Comparison of ENCODE assay signal across 26 mouse cellular contexts in the genomic region with DNA sequence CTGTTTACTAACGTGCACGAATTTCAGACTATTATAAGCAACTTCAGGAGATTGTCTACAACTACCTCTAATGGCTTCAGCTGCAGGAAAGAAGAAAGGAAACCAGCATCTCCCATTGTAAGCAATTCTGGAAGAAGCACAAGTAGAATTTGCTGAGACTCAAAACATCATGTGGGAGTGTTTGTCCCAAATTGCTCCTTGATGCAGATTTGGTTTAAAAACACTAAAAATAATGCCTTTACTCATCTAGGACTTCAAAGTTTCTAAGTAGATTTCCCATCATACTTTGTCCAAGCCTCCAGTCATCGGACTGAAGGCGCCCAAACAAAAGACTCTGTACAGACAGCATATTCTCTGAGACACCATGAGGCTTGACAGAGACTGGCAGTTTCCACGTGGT. TPM values are rescaled to one million over a fixed set of nuclear protein-coding genes. Genes with fewer than 3 reads are reported as not detected.
"Had no signal": no experiment of that assay in that cellular context is flagged by ENCODE, and none has a peak within 500 bp of the region (broad histone marks: within the 10 kb centered on the region; RNA-seq: fewer than 3 reads in every experiment).

No protein-coding gene starts in this region.

- DNase-seq: cerebellum, adult 2 months; cerebellum, adult 8-10 months; cerebellum, adult 9-11 months; cerebellum, postnatal 10 days; cerebellum, postnatal 14 days; cerebellum, postnatal 25 days; cerebellum, postnatal 36 days; embryo, embryonic 11 days; forebrain, postnatal 0 days; gastrocnemius, adult 2 months; gastrocnemius, postnatal 10 days; gastrocnemius, postnatal 25 days; gastrocnemius, postnatal 36 days; heart, adult 11 months; heart, adult 18-20 months; heart, adult 2 months had no signal

- ATAC-seq: forebrain, embryonic 13.5 days; forebrain, embryonic 14.5 days; forebrain, embryonic 15.5 days; forebrain, embryonic 16.5 days; forebrain, postnatal 0 days had no signal

RNA-seq across cellular contexts. Expression of a gene that starts 37.8 kb away (rescaled TPM):
- total RNA-seq: common myeloid progenitor, adult 5-6 weeks; forebrain, postnatal 0 days; gastrocnemius, adult 18-20 months; gastrocnemius, adult 2 months; gastrocnemius, adult 8-10 months; gastrocnemius, postnatal 10 days; gastrocnemius, postnatal 25 days; gastrocnemius, postnatal 36 days; gastrocnemius, postnatal 4 days; granulocyte monocyte progenitor cell, adult 5-6 weeks; heart, adult 18-20 months; heart, adult 2 months; heart, adult 8-10 months had no signal
